Comparison of ENCODE assay signal across 14 mouse cellular contexts in the genomic region with DNA sequence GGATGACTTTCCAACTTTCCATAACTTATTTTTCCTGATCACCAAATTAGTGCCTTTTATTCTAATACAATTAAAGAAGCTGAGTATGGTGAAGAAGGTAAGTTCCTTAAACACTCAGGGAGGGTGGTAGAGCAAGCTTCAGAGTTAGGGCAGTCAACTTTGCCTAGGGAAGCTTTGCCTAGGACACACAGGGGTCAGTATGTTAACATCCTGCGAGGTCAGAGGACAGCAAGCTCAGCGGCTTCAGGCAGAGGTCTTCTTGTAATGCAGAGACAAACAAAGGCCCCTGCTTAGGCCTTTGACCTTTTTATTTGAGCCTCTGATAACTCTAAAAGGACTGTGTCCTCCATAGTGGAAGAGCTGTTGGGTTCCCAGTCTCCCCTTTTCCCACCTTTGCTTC. TPM values are rescaled to one million over a fixed set of nuclear protein-coding genes. Genes with fewer than 3 reads are reported as not detected.
"Had no signal": no experiment of that assay in that cellular context is flagged by ENCODE, and none has a peak within 500 bp of the region (broad histone marks: within the 10 kb centered on the region; RNA-seq: fewer than 3 reads in every experiment).

No protein-coding gene starts in this region.

- H3K9me3 ChIP-seq: limb, embryonic 10.5 days; midbrain, embryonic 15.5 days; neural tube, embryonic 12.5 days had no signal

- DNase-seq: lung, adult 2 months; retina, postnatal 1 day; right cerebral cortex, postnatal 4 days; spleen, adult 18-20 months; thymus, adult 18-20 months; thymus, postnatal 14 days had no signal

- H3K4me1 ChIP-seq: midbrain, embryonic 15.5 days; neural tube, embryonic 12.5 days had no signal

- H3K4me3 ChIP-seq: limb, embryonic 10.5 days; midbrain, embryonic 15.5 days; neural tube, embryonic 12.5 days had no signal

- ATAC-seq: hindbrain, postnatal 0 days; lung, postnatal 0 days; midbrain, embryonic 15.5 days had no signal

- H3K9ac ChIP-seq: midbrain, embryonic 15.5 days; neural tube, embryonic 12.5 days had no signal

- H3K27ac ChIP-seq: hindbrain, postnatal 0 days; kidney, postnatal 0 days; limb, embryonic 10.5 days; midbrain, embryonic 15.5 days; neural tube, embryonic 12.5 days had no signal

- H3K4me2 ChIP-seq: midbrain, embryonic 15.5 days; neural tube, embryonic 12.5 days had no signal

- H3K27me3 ChIP-seq: midbrain, embryonic 15.5 days; neural tube, embryonic 12.5 days had no signal

RNA-seq across cellular contexts. Expression of gene Esyt3, which starts 32.4 kb away (rescaled TPM):
- total RNA-seq: megakaryocyte progenitor cell, adult 5-6 weeks; monocyte, adult 5-6 weeks had no signal

RNA-seq across cellular contexts. Expression of gene Mras, which starts 46.5 kb away (rescaled TPM):
- total RNA-seq: monocyte, adult 5-6 weeks had no signal
